Mouse (Mus musculus): ENCODE measurements around the gene Dgkh.

DNA sequence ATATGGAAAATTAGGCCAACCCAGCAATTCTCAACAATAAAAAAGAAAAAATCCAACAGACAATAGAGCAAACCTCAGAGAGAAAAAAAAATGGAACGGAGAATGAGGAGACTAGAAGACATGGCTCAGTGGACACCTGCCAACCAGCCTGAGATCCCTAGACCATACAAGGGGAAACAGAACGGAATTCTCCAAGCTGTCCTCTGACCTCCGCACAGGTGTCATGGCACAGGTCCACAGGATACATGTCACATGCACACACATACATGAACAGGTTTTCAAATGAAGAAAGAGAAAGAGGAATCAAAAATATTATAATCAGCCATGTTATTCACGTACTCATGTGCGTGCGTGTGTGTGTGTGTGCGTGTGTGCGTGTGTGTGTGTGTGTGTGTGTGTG, 38.5 kb downstream of the Dgkh start:
- TF ChIP-seq CTCF (IDR thresholded peaks at IDR 0.05; ENCODE audit: control insufficient read depth, insufficient read depth, insufficient read length), result no peak
- TF ChIP-seq MAX (IDR thresholded peaks at IDR 0.05), result no peak
- TF ChIP-seq CEBPB (IDR thresholded peaks at IDR 0.05; ENCODE audit: low read depth), result no peak
- TF ChIP-seq USF1 (IDR thresholded peaks at IDR 0.05; ENCODE audit: low read depth), result no peak
- no peak for TF ChIP-seq MYOD1 (IDR thresholded peaks at IDR 0.05; ENCODE audit: control insufficient read depth, insufficient read length, low read depth)
- TF ChIP-seq MYOG (IDR thresholded peaks at IDR 0.05; ENCODE audit: control insufficient read depth, extremely low read depth, insufficient read length), result no peak
